Mouse (Mus musculus) thymus, adult 2 months (tissue): Measurements from ENCODE around the gene Slc4a5.

Experiments used
- CTCF ChIP-seq: fragments of 200-500 bp; IDR thresholded peaks from 2 replicates; pipeline ENCODE4 v1.5.1; 2012; ENCODE audit warnings: mild to moderate bottlenecking, control low read depth, low read length, moderate library complexity, borderline replicate concordance; ENCODE audit not compliant: control insufficient read depth, poor library complexity, insufficient read depth; ENCODE audit errors: extremely low read depth
- POLR2A ChIP-seq: fragments of 200-500 bp; IDR thresholded peaks from 2 replicates; pipeline ENCODE4 v1.6.1; 2012; ENCODE audit warnings: mild to moderate bottlenecking, low read length, control low read depth, moderate library complexity; ENCODE audit not compliant: control insufficient read depth, poor library complexity, insufficient read depth; ENCODE audit errors: extremely low read depth

DNA sequence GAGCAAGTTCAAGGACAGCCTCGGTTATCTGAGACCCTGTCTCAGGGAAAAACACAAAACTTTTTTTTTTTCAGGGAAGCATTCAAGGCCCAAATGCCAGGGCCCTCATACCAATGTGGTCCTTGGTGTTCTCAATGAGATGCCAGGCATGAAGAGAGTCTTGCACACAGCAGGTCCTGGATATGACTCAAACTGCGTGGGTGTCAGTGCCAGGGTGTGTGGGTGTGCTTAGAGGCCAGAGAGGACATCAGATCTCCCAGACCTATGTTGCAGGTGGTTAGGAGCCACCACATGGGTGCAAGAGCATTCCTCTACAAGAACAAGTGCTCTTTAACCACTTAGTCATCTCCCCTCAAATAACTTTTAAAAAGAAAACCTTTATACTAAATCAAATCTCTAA, 81.7 kb downstream of the Slc4a5 start:
- TF ChIP-seq POLR2A (no peak), CTCF (no peak)
